Mouse (Mus musculus) frontal cortex, adult (tissue): ENCODE measurements at regions not wholly inside any gene's neighbourhood (a gene's known extent, or its start where the extent isn't known, plus 50 kb on each side); places are given as distances from the start of the nearest gene placed in this dataset.
"Not testable (repeated sequence)": the region's sequence is repeated elsewhere in the genome, so short reads cannot be mapped to it uniquely, and the experiment has no call there.

ENCODE experiments used
- ATAC-seq: cut with Nextera tagmentation; 2 replicates; pipeline ENCODE4 v1.9.2; 2017; ENCODE audit warnings: mild to moderate bottlenecking, moderate library complexity, mixed read lengths; ENCODE audit not compliant: low TSS enrichment

DNA sequence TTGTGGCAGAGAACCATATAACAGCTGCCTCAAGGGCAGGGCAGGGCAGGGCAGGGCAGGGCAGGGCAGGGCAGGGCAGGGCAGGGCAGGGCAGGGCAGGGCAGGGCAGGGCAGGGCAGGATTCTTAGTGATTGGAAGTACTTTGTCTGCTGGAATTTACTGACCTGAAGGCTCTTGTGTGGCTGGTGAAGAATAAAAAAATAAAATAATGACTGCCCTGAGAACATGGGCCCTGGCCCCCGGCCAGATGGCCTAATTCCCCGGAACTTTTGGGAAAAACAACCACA is 169.3 kb downstream of the Qk start:
- not testable (repeated sequence) for ATAC-seq

DNA sequence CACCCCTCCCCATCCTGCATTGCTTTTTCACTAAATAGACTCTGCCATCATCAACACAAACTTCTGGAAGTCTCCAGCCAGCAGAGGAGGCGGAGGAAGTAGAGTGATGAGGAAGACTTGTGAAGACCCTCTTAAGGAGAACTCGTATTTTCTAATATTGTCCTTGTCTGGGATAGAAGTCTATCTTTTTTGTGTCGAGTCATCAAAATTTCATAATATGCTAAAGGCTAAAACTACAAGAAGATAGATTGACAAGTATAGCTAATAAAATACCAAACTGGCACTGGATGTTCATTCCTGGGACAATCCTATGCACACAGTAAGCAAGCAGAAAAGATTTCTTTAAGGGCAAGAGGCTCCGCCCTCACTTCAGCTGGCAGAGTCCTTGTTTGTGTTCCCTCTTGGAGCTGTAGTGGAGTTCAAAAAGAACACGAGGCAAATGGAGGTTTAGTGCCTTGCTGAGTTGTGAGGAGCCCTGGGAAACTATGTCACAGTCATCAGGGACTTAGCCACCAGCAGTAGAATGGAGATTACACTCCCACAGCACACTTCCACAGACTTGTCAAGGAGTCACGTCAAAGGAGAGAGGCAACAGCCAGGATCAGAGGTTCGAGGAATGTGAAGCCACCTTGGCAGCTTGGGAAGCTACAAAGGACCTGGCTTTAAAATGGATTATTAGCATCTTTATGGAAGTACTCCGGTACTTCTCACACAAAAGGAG is 169.8 kb downstream of the Qk start:
- ATAC-seq: no peak

DNA sequence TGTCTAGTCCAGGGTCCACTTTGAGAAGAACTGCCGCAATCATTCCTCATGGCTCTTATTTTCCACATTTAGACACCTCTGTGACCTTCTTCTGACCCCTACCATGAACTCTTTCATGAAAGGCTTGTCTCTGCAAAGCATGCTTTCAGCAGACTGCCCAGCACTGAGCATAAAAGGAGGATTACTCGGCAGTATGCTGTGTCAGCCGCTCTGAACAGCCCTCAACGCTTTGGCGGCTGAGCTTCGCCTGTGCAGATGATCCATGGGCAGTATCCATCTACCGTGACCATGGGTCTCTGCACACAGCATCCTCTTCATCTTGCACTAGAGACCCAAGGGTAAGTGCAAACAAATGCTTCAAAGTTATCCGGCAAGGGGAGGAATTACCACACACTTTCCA is 172.5 kb downstream of the Qk start:
- no peak for ATAC-seq

DNA sequence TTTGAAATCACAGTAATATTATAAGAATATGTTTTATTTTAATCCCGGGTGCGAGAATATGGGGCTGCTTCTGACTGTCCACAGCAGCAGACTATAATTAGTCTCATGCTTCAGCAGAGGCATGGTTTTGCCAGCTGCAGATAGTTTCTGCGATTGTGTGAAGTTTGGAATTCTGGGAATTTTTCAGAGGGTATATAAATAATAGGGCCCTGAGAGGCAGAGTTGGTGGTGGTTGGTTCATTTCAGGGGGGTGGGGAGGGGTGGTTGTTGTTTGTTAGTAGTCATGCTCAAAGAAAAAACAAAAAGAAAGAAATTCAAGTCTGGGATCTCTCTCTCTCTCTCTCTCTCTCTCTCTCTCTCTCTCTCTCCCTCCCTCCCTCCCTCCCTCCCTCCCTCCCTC is 173.1 kb downstream of the Qk start:
- no peak for ATAC-seq

DNA sequence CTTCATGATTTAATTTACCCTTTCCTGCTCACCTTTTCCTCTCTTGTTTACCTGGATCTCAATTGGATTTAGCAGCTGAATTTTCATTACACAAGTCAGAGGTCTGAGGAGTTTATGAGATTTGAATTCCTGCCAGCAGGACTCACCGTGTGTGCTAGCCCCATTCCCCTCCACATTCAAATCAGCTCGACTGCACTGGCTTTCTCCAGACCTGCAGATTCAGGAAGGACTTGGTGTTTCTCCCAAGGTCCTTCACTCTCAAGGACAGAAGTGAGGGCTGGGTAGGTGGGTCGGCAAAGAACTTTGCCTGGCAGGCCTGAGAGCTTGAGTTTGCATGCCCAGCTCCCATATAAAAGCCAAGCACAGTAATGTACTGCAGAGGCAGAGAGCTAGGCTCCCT is 180.8 kb downstream of the Qk start:
- ATAC-seq: no peak

DNA sequence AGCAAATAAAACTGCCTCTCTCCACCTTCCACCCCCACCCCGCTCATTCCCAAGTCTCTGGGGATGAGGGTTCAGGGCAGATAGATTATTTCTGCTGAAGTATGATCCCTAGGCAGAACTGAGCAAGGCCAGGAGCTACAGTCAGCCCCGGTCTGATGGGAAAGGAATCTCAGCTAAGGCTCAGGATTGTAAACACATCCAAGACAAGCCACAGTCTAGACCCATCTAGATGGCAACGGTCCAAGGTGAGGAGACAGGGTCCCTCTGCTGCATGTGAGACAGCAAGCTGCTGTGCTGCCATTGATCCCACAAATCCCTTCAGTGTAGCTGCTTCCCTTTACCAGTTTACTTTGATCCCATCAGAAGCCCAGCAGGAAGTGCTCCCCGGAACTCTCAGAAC is 181.3 kb downstream of the Qk start:
- ATAC-seq: no peak

DNA sequence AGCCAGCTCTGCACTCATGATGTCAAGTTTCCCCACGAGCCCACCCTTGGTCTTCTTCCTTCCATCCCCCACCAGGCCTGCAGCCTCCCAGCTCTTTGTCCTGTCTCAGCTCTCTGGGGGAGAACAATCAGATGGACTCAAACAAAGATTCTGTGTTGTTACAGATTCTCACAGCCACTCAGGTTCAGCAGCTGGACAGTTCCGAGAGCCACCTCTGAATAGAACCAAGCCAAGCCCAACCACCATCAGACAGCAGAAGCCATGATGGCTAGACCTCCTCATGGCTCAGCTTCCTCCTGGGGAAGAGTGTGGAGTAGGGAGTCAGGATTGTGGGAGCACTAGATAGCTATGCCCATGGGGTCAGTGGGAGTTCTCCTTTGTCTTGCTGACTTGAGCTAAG is 184.5 kb downstream of the Qk start:
- no peak for ATAC-seq

DNA sequence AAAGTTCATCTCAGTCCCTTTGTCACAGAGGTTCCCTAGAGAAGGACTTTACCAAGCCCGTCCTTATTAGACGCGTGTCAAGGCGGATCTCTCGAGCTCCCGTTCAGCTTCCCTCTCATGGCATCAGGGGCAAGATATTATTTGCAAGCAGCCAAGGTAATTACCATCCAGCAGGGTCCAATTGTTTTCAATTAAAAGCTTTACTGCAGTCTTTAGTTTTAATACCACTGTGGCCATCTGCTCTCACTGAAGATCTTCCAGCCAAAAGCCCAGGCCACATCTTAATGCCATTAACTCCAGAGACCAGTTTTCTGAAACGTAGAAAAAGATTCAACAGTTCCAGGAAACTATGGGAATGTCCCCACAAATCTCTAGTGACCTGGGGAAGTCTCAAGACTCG is 191.1 kb downstream of the Qk start:
- ATAC-seq: no peak

DNA sequence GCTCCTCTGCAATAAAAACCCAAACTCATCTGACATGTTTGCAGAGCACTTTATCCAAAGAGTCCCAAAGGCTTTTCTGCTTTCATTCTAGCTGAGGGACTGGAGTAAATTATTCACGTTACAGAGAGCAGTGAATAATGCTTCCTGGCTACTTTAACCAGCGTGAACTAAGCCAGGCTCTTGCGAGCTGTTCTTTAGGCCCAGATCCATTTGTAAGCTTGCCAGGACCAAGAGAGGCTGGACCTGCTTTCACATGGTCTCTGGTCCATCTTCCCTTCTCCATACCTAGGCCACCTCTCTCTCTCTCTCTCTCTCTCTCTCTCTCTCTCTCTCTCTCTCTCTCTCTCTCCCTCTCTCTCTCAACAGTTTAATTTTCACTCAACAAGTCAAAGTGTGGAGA is 197.2 kb downstream of the Qk start:
- ATAC-seq: no peak

DNA sequence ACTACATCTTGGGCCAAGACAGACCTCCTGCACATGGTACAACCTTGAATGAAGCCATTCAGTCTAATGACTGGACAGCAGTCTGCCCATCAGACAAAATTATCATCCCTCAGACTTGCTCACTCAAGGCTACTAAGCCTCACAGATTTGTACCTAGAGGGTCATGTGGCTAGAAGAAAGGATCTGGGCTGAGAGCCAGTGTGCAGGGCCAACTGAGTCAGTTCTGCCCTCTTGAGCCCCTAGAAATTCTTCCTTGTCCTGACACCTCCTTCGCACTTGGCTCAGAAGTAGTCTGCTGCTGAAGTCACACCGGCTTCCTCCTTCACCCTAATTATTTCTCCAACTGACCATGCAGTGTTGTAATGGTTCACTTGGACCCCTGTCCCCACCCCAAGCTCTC is 207.5 kb downstream of the Qk start:
- no peak for ATAC-seq

DNA sequence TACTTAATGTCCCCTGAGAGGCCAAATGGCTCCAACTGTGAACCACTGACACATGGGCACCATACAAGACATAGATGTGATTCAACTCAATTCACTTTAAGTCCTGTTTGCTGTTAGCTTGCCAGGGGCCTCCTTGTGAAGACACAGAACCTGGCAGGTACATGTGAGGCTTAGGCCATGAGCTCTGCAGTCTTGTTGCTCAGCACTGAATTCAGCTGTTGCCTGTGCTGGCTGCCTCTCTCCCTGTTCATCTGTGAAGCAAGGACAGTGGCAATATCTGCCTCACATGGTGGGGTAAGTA is 209.3 kb downstream of the Qk start:
- ATAC-seq: no peak

DNA sequence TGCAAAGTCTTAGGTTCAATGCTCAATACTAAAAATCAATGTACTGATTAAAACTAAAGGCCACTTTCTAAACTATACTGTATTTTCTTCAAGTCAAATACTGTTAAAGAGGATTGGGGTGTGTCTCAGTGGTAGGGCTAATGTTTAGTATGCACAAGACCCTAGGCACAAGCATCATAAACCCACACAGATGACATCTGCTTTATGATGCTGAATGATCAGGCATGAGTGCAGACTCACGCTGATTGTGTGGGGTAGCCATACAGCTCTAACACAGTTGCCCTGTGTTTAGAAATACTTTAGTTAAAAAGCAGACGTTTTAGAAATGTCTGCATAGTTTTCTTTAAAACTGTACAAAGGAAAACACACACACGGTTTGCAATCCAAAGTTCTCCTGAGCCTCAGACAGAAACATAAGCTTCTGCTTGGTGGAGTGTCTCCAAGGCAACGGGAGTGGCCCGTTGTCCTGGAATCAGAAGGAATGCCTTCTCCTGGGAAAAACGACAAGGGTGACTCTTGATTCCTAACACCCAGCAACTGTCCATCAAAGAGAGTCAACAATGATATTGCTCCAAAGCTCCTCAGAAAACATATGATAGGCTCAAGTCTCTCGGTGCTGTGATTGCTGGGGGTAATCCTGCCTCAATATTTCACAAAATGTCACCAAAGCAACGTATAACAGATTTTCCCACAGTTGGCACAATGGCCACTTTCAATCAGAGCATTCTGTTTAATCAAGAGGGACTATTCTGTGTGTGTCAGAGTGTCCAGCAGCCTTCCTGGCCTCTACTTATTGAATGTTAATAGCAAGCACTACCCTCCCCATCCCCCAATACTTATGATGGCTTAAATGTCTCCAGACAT is 209.9 kb downstream of the Qk start:
- ATAC-seq: no peak

DNA sequence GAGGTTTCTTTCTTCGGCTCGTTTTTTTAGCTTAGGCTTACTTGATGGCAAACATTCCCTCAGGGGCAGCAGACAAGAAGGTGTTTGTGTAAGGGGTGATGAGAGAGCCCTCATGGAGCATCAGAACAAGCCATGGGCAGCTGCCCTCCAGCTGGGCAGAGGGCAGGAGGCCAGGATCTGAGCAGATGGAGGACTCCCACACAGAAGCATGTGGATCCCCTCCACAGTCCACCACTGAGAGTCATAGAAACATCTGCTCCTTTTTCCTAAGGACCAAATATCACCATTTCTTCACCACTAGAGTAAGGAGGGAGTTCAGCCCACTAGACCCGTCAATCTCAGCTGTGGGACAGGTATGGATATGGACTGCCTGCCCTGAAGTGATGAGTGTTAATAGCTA is 214.4 kb downstream of the Qk start:
- ATAC-seq: no peak

DNA sequence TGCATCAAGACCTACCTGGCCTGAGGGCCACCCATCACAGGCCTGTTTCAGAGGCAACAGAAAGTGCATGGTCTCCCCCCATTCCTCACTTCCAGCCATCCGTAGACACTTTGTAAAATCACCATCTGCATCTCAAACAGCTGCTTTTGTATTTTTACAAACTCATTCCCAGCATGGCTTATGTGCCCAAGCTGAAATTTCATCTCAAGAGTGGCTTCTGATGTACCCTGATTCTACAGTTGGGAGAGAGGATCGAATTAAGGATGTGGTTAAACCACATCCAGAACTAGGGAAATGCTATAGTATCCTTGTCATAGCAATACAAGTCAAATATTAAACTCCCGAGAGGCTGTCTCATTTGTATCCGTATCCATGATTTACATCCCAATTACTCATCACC is 221.5 kb downstream of the Qk start:
- ATAC-seq: no peak

DNA sequence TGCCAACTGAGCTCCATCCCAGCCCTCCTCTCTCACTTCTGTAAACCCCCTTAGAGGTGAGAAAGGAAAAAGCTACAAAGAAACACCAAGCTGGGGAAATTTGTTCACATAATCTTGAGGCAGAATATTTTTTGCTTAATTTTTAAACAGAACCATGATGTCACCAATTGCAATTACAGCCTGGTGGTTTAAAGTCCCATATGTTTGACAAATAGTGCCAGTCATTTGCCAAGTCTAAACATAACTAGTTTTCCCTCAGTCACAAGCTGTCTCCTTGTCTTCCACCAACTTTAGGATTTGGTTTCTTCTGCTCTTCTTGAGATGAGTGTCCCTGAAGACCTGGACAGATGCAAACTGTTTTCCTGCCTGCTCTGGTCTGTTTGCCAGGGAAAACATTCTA is 222.0 kb downstream of the Qk start:
- ATAC-seq: no peak

DNA sequence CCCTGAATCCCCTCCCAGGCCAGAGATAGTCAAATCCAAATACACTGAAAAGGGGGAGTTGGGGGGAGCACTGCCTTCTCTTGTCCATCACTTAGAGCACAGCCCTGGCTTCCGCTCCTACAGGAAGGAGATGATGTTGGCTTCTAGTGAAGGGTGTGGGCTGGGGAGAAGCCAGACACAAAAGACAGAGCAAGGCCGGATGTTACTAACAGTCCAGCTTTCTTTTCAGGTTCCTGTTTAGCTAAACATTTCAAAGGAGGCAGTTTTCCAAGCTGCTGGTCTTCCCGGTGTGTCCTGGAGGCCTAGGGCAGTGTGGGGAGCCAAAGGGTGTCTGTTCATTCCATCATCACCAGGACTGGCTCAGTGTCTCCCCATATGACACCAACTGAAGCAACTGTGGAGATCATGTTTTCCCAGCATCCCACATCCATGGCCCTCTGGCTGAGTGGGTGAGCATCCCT is 223.8 kb downstream of the Qk start:
- no peak for ATAC-seq

DNA sequence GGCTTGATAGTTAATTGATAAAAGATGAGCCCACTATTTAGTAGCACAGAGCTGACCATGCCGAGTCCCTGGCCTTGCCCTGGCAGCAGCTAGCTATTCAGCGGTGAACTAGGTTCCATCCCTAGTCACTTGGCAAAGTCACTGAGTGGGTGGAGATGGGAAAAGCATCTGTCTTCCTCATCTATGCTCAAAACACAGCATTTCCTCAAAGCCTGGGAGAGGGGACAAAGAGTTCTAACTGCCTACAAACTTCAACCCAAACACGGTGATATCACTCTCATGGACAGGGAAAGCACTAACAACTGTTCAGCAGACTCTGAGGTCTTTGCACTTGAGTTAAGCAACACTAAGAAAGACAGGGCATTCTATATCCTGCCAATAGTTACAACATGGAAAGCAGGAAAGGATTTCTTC is 225.5 kb downstream of the Qk start:
- no peak for ATAC-seq

DNA sequence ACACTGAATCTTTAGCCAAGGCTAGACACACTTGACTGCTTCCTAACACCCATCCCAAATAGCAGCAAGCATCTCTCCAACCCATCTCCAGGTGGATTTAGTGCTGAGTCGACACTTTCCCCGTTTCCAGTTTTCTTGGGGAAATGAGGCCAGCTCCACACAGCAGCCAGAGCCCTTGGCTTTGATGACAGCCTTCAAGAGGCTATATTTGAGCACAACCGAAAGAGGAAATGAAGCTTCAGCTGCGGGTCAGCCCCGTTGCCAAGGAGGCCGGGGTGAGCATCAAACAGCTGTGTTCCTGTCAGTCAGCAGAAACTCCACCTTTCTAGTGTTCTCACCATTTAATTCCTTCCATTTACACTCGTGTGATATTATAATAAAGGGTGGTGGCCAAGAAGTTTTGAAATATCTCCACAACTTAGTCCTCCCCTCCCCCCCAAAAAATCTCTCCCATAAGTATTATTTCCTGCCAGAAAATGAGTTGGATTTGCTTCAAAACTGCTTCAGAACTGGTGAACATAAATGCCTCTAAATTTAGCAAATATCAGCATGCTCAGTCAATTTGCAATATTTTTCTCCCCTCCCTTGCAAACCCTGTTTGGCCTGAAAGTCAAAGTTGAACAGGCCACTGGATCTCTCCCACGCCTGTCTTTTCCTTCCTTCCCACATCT is 226.1 kb downstream of the Qk start:
- peak; percentile 31; the same call in 1 of the 2 replicates for ATAC-seq

DNA sequence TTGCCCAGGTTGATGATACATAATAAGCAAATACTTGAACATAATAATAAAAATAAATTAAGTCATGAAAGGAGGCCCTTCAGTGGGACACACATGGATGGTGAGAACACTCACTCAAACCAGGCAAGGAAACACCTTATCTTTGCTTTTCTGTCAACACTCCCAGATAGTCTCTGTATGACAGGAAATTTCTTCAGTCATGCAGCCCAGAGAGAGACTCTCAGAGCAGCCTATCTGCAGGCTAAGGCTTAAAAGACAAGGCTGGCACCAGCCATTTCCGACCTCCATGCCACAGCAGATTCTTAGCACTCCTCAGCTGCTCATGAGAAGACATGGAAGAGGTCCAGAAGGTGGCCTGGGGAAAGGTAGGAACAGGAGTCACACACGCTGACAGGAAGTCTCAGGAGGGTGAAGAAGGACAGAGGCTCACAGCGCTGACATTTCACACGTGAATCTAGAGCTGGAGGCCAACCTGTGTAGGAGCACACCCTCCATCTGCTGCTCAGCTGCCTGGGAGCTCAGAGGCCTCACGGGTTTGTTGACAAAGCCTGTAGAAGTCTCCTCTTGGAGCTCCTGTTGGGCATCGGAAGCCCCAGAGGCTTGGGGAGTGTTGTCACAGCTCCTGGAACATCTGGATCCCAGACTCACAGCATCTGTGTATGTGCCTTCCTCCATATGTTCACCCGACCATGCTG is 232.3 kb downstream of the Qk start:
- ATAC-seq: no peak

DNA sequence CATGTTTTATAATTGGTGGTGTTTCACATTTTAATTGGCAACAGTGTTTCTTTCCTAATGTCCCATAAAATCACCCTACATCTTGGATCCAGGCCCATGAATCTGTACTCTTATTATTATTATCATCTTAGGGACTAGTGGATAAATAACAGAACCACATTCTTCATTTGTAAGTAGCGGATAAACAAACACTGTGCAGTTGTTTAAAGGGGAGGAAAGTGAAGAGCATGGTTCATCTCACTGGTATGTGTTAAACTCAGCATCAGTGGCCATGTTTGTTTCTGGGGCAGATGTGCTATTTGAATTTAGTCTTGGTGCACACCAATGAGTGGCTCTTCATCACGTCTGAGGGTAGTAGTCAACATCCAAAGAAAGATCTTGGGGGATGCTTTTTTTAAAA is 233.1 kb downstream of the Qk start:
- ATAC-seq: no peak

DNA sequence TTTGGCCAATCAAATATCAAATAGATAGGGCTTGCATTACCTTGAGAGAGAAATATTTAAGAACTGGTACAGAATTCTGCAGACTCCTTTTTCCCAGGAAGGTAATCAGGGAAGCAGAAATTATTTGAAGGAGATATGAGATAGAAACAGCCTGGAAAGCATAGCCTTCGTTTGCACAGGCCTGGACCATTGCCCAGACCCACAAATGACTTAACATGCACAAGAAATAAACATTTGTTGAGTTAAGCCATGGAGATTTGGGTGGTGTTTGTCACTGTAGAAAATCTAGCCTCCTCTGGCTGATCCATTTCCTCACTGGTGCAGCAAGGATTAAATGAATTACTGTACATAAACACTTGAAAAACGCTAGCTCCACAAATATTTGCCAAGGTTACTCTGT is 233.5 kb downstream of the Qk start:
- no peak for ATAC-seq

DNA sequence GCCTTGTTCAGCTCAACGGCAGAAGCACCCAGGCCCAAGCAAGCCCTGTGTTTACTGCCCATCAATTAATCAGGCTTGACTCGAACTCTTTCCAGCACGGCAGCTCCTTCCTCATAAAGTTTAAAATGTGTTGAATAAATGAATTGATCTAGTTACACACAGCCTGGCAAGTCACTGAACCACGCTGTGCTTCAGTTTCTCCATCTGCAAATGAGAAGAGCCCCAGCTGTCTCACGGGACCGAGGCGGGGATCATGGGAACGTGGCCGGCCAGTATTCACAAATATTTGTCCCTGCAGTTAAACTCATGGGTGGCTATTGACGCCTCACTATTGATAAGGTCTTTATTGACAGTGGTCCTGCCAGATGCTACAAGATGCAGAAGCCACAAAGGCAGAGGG is 237.9 kb downstream of the Qk start:
- no peak for ATAC-seq
